Comparison of ENCODE assay signal across 12 mouse cellular contexts in genomic region chr16:11316748-11317147, GRCm38 (mm10). TPM values are rescaled to one million over a fixed set of nuclear protein-coding genes. Genes with fewer than 3 reads are reported as not detected.
A peak's percentile ranks its signal among the peaks of the same experiment; 100 is the strongest.
DNase-seq lines count a peak whose midpoint lies in the region; TF ChIP-seq lines count a peak whose summit lies in the region.
"Had no signal": no experiment of that assay in that cellular context is flagged by ENCODE, and none has a peak within 500 bp of the region (broad histone marks: within the 10 kb centered on the region; RNA-seq: fewer than 3 reads in every experiment).

No protein-coding gene starts in this region.

- no peak for TF ChIP-seq POLR2A in brain, embryonic 14.5 days (IDR thresholded peaks at IDR 0.05; ENCODE audit: borderline replicate concordance, extremely low read depth, insufficient read depth, insufficient read length, poor library complexity, severe bottlenecking)

- H3K27ac ChIP-seq in left cerebral cortex, adult 2 months, result no peak overlapping the region
- H3K27ac ChIP-seq: heart, embryonic 13.5 days had no signal

- TF ChIP-seq CTCF in left cerebral cortex, adult 2 months (IDR thresholded peaks at IDR 0.05), result peak; percentile 42
- TF ChIP-seq CTCF in brain, embryonic 14.5 days (IDR thresholded peaks at IDR 0.05; ENCODE audit: borderline replicate concordance, extremely low read depth, insufficient read depth, insufficient read length), result peak; percentile 21; the same call in 1 of the 2 replicates

- DNase-seq in left cerebral cortex, adult 2 months (ENCODE audit: extremely low spot score in 1 of 2, low spot score in 2 of 2), result no peak
- DNase-seq in left cerebral cortex, adult 11 months (ENCODE audit: low spot score), result no peak
- peak; percentile 12 for DNase-seq in 416B (ENCODE audit: low read depth)
- peak; percentile 54 for DNase-seq in A20 (ENCODE audit: low read depth, low spot score)
- no peak for DNase-seq in brain, embryonic 14.5 days (ENCODE audit: low read depth)
- DNase-seq in adrenal gland, postnatal 10 days, result no peak
- no peak for DNase-seq in cerebellum, adult 18-20 months
- DNase-seq: adrenal gland, adult 2 months; cerebellum, adult 11 months had no signal

- no peak overlapping the region for H3K4me3 ChIP-seq in left cerebral cortex, adult 2 months
- H3K4me3 ChIP-seq: heart, embryonic 13.5 days had no signal

- intact Hi-C loops in left cerebral cortex, adult 2 months (cut with DNase I), result no loop called here

RNA-seq across cellular contexts. Expression of gene Tnfrsf17, which starts 3.1 kb away (rescaled TPM):
- total RNA-seq in left cerebral cortex, adult 2 months (2021), result not detected
- 0.15 and 0.25 TPM in 2 replicates for polyA plus RNA-seq in brain, embryonic 14.5 days (2012; rRNA removed)
- not detected for total RNA-seq in adrenal gland, postnatal 10 days (2021)
- total RNA-seq: adrenal gland, adult 2 months; gastrocnemius, adult 8-10 months had no signal
- polyA plus RNA-seq: adrenal gland, adult 2 months; heart, embryonic 13.5 days; stomach, embryonic 16.5 days had no signal

RNA-seq across cellular contexts. Expression of gene Snx29, which starts 6.0 kb away (rescaled TPM):
- total RNA-seq in left cerebral cortex, adult 2 months (2021), result 10 to 100 TPM; 21.1 to 22.8 TPM
- polyA plus RNA-seq in brain, embryonic 14.5 days (2012; rRNA removed), result 6.6 and 16.0 TPM in 2 replicates
- 10 to 100 TPM; 14.7 to 19.7 TPM for total RNA-seq in adrenal gland, postnatal 10 days (2021)

Comparison
In these comparisons a context has a peak if more than half of its experiments do, and no peak if none do; other contexts are left out.
1. DNase-seq: peak in 416B (single experiment) and A20 (single experiment); none in left cerebral cortex, adult 2 months (0 of 2), left cerebral cortex, adult 11 months (single experiment), brain, embryonic 14.5 days (single experiment), adrenal gland, postnatal 10 days (single experiment) and cerebellum, adult 18-20 months (0 of 2).